Mouse (Mus musculus): ENCODE results near the gene Rab10. TPM values are rescaled to one million over a fixed set of nuclear protein-coding genes. Genes with fewer than 3 reads are reported as not detected.
A peak's percentile ranks its signal among the peaks of the same experiment; 100 is the strongest.

Rab10 gene
- total RNA-seq (2021) = 100 to 1,000 TPM; 152 to 156 TPM
- long read RNA-seq, transcript Rab10-201 (6 exons, 3,513 nt) = major isoform, 431 of 450 reads
- long read RNA-seq, partial matches to known transcripts = 3 of 450 reads
- long read RNA-seq, other reads (novel, unspliced or antisense) = 16 of 450 reads

- peak; percentile 99 to 100 for DNase-seq (ENCODE audit: low spot score in 2 of 2)
These were observed at the start of gene Rab10 for GRCm38 (mm10) chr12:3309391-3310320. Gene Rab10 (minus strand): TSS chr12:3309969.

GRCm38 (mm10) chr12:3359302-3359701 is 49.5 kb upstream of the Rab10 start:
- DNase-seq (ENCODE audit: low spot score in 2 of 2) = peak; percentile 64 to 95

GRCm38 (mm10) chr12:3356824-3357223 is 47.1 kb upstream of the Rab10 start:
- no peak for DNase-seq (ENCODE audit: low spot score in 2 of 2)

- DNase-seq (ENCODE audit: low spot score in 2 of 2) = no peak
These were observed 45.3 kb upstream of the Rab10 start for GRCm38 (mm10) chr12:3355068-3355467.

GRCm38 (mm10) chr12:3352216-3352615 is 42.4 kb upstream of the Rab10 start:
- DNase-seq (ENCODE audit: low spot score in 2 of 2) = no peak

- no peak for DNase-seq (ENCODE audit: low spot score in 2 of 2)
These were observed 40.4 kb upstream of the Rab10 start for GRCm38 (mm10) chr12:3350136-3350535.

- DNase-seq (ENCODE audit: low spot score in 2 of 2) = no peak
These were observed 39.6 kb upstream of the Rab10 start for GRCm38 (mm10) chr12:3349387-3349786.

- DNase-seq (ENCODE audit: low spot score in 2 of 2) = no peak
These were observed 37.9 kb upstream of the Rab10 start for GRCm38 (mm10) chr12:3347682-3348081.

GRCm38 (mm10) chr12:3345038-3345437 is 35.3 kb upstream of the Rab10 start:
- no peak for DNase-seq (ENCODE audit: low spot score in 2 of 2)

- no peak for DNase-seq (ENCODE audit: low spot score in 2 of 2)
These were observed 34.4 kb upstream of the Rab10 start for GRCm38 (mm10) chr12:3344155-3344554.

- no peak for DNase-seq (ENCODE audit: low spot score in 2 of 2)
These were observed 29.2 kb upstream of the Rab10 start for GRCm38 (mm10) chr12:3338931-3339330.

- DNase-seq (ENCODE audit: low spot score in 2 of 2) = no peak
These were observed 19.9 kb upstream of the Rab10 start for GRCm38 (mm10) chr12:3329677-3330076.

- DNase-seq (ENCODE audit: low spot score in 2 of 2) = no peak
These were observed 15.5 kb upstream of the Rab10 start for GRCm38 (mm10) chr12:3325232-3325631.

GRCm38 (mm10) chr12:3323241-3323640 is 13.5 kb upstream of the Rab10 start:
- peak; percentile 55 to 86 for DNase-seq (ENCODE audit: low spot score in 2 of 2)

- DNase-seq (ENCODE audit: low spot score in 2 of 2) = no peak
These were observed 9.6 kb upstream of the Rab10 start for GRCm38 (mm10) chr12:3319377-3319776.

GRCm38 (mm10) chr12:3316937-3317336 is 7.2 kb upstream of the Rab10 start:
- DNase-seq (ENCODE audit: low spot score in 2 of 2) = no peak

- DNase-seq (ENCODE audit: low spot score in 2 of 2) = peak in 1 of 2 experiments; percentile 51
These were observed 6.3 kb upstream of the Rab10 start for GRCm38 (mm10) chr12:3316083-3316482.

- DNase-seq (ENCODE audit: low spot score in 2 of 2) = no peak
These were observed 3.1 kb upstream of the Rab10 start for GRCm38 (mm10) chr12:3312886-3313285.

- DNase-seq (ENCODE audit: low spot score in 2 of 2) = no peak
These were observed 538 bp upstream of the Rab10 start for GRCm38 (mm10) chr12:3310321-3310692.

GRCm38 (mm10) chr12:3308541-3309241 is 1.1 kb downstream of the Rab10 start:
- DNase-seq (ENCODE audit: low spot score in 2 of 2) = peak in 1 of 2 experiments; percentile 25

- no peak for DNase-seq (ENCODE audit: low spot score in 2 of 2)
These were observed 2.2 kb downstream of the Rab10 start for GRCm38 (mm10) chr12:3307587-3307986.

- no peak for DNase-seq (ENCODE audit: low spot score in 2 of 2)
These were observed 4.5 kb downstream of the Rab10 start for GRCm38 (mm10) chr12:3305238-3305637.
